Mouse (Mus musculus): ENCODE measurements around the gene Gm45140. TPM values are rescaled to one million over a fixed set of nuclear protein-coding genes. Genes with fewer than 3 reads are reported as not detected.
"Not testable (repeated sequence)": the region's sequence is repeated elsewhere in the genome, so short reads cannot be mapped to it uniquely, and the experiment has no call there.

Gm45140 gene
- polyA plus RNA-seq, 1 experiment from 2014 or later: 1.9 TPM

DNA sequence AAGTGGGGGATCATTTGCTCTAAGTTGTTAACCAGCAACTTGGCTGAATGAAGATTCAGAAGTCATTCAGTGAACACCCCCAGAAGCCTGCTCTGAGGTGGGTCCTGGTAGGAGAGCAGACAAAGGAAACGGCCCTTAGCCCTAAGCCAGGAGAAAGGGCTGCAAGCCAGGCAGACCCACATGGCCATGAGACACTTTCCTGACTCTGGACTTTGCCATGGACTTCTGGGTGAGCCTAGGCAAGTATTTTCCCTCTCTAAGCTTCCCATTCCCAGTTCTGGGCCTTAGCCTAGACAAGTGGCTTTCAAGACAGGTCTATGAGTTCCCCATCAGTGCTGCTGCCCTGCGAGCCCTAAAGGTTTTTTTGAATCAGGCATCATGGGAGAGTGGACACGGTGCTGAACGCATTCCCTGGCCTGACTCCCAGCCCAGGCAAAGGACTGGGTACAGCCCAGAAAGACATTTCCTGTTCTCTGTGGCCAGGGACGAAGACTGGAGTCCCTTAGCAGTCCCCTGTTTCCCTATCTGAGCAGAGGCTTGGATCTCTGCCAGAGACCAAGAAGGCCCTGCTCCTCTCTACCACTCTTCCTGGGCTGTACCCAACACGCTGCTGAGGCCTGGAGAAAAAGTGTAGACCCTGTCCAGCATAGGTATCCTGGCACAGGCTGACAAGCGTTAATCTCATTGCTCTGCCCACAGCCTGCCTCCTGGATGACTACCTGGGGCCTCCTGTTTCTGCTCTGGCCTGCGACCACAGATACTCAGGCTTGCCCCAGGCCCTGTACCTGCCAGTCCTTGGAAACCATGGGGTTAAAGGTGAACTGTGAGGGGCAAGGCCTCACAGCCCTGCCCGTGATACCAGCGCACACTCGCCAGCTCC is 57.1 kb downstream of the Gm45140 start:
- H3K4me1 ChIP-seq (ENCODE audit: control insufficient read depth, insufficient read depth, low read length): no peaks in the 10 kb centered on the region
- WGBS: 78% methylated on average over 11 of the region's 11 CpGs
- no peak overlapping the region for H3K9ac ChIP-seq (replicated peaks; ENCODE audit: low read depth, low read length)
- no peak overlapping the region for H3K4me2 ChIP-seq (ENCODE audit: low read depth, low read length)
- ATAC-seq (ENCODE audit: low read depth): no peak
- no peaks in the 10 kb centered on the region for H3K9me3 ChIP-seq (ENCODE audit: control insufficient read depth, low read length)
- H3K36me3 ChIP-seq (ENCODE audit: control insufficient read depth, insufficient read depth, low read length): no peaks in the 10 kb centered on the region
- no peak overlapping the region for H3K27ac ChIP-seq (ENCODE audit: low read depth, low read length)
- H3K27me3 ChIP-seq (ENCODE audit: control insufficient read depth, insufficient read depth, low read length): no peaks in the 10 kb centered on the region
- H3K4me3 ChIP-seq (ENCODE audit: low read depth, low read length): no peak overlapping the region

DNA sequence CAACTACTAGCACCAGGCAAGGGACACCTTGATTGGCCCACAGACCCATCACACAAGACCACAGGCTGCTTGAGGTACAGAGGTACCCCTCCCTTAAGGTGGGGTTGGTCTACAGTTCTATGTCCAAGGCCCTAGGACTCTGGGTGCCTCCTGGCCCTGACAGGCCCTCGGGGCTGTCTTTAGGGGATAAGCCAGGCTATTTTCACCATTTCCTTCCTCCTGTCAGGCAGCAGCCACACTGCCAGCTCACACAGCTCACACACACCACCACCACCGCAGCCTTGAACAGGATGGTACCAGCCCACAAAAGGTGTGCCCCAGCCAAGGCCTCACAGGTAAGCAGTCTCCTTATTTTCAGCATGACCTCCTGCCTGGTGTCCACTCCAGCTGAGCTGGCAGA is 57.8 kb downstream of the Gm45140 start, which contains the start of gene Gp9:
Gene Gp9 (plus strand): TSS at position 231 of the 400 bp plus-strand sequence.
- Histone ChIP-seq H3K4me2 (ENCODE audit: low read depth, low read length) (no peak within 1 kb of the TSS), H3K4me1 (ENCODE audit: control insufficient read depth, insufficient read depth, low read length) (no peaks in the 10 kb centered on the region), H3K9me3 (ENCODE audit: control insufficient read depth, low read length) (no peaks in the 10 kb centered on the region), H3K4me3 (ENCODE audit: low read depth, low read length) (no peak within 1 kb of the TSS), H3K36me3 (ENCODE audit: control insufficient read depth, insufficient read depth, low read length) (no peaks in the 10 kb centered on the region), H3K27ac (ENCODE audit: low read depth, low read length) (no peak within 1 kb of the TSS), H3K27me3 (ENCODE audit: control insufficient read depth, insufficient read depth, low read length) (no peaks in the 10 kb centered on the region), H3K9ac (replicated peaks; ENCODE audit: low read depth, low read length) (no peak within 1 kb of the TSS)
- WGBS: 87% methylated on average over 2 of the region's 2 CpGs
- no peak for ATAC-seq (ENCODE audit: low read depth)

GRCm38 (mm10) chr6:87776663-87777062 is 58.9 kb downstream of the Gm45140 start:
- no peak overlapping the region for H3K4me3 ChIP-seq (ENCODE audit: low read depth, low read length)
- no peak overlapping the region for H3K9ac ChIP-seq (replicated peaks; ENCODE audit: low read depth, low read length)
- no peaks in the 10 kb centered on the region for H3K9me3 ChIP-seq (ENCODE audit: control insufficient read depth, low read length)
- no peaks in the 10 kb centered on the region for H3K27me3 ChIP-seq (ENCODE audit: control insufficient read depth, insufficient read depth, low read length)
- H3K27ac ChIP-seq (ENCODE audit: low read depth, low read length): no peak overlapping the region
- no peaks in the 10 kb centered on the region for H3K4me1 ChIP-seq (ENCODE audit: control insufficient read depth, insufficient read depth, low read length)
- ATAC-seq (ENCODE audit: low read depth): no peak
- H3K36me3 ChIP-seq (ENCODE audit: control insufficient read depth, insufficient read depth, low read length): no peaks in the 10 kb centered on the region
- WGBS: 67% methylated on average over 1 of the region's 1 CpGs
- H3K4me2 ChIP-seq (ENCODE audit: low read depth, low read length): no peak overlapping the region

GRCm38 (mm10) chr6:87775588-87776245 is 59.9 kb downstream of the Gm45140 start:
- H3K36me3 ChIP-seq (ENCODE audit: control insufficient read depth, insufficient read depth, low read length): no peaks in the 10 kb centered on the region
- H3K9ac ChIP-seq (replicated peaks; ENCODE audit: low read depth, low read length): no peak overlapping the region
- H3K4me1 ChIP-seq (ENCODE audit: control insufficient read depth, insufficient read depth, low read length): no peaks in the 10 kb centered on the region
- H3K4me2 ChIP-seq (ENCODE audit: low read depth, low read length): no peak overlapping the region
- H3K27me3 ChIP-seq (ENCODE audit: control insufficient read depth, insufficient read depth, low read length): no peaks in the 10 kb centered on the region
- H3K4me3 ChIP-seq (ENCODE audit: low read depth, low read length): no peak overlapping the region
- WGBS: 72% methylated on average over 3 of the region's 3 CpGs
- H3K27ac ChIP-seq (ENCODE audit: low read depth, low read length): no peak overlapping the region
- ATAC-seq (ENCODE audit: low read depth): no peak
- no peaks in the 10 kb centered on the region for H3K9me3 ChIP-seq (ENCODE audit: control insufficient read depth, low read length)

GRCm38 (mm10) chr6:87774909-87775308 is 60.7 kb downstream of the Gm45140 start:
- H3K4me1 ChIP-seq (ENCODE audit: control insufficient read depth, insufficient read depth, low read length): no peaks in the 10 kb centered on the region
- no peaks in the 10 kb centered on the region for H3K27me3 ChIP-seq (ENCODE audit: control insufficient read depth, insufficient read depth, low read length)
- H3K9me3 ChIP-seq (ENCODE audit: control insufficient read depth, low read length): no peaks in the 10 kb centered on the region
- H3K9ac ChIP-seq (replicated peaks; ENCODE audit: low read depth, low read length): no peak overlapping the region
- H3K36me3 ChIP-seq (ENCODE audit: control insufficient read depth, insufficient read depth, low read length): no peaks in the 10 kb centered on the region
- no peak overlapping the region for H3K27ac ChIP-seq (ENCODE audit: low read depth, low read length)
- WGBS: 89% methylated on average over 9 of the region's 9 CpGs
- no peak overlapping the region for H3K4me3 ChIP-seq (ENCODE audit: low read depth, low read length)
- ATAC-seq (ENCODE audit: low read depth): no peak
- no peak overlapping the region for H3K4me2 ChIP-seq (ENCODE audit: low read depth, low read length)

DNA sequence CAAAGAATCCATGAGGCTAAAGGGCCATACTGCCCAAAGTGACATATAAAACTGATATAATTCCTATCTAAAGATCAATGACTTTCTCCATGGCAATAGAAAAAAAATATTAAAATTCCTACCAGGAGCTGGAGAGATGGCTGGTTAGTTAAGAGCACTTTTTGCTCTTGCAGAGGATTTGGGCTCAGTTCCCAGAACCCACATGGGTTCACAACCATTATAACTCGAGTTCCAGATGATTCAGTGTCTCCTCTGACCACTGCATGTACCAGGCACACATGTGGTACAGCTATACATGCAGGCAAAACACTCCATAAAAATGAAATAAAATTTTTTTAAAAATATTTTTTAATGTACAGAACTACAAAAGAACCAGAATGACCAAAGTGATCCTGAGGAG is 61.1 kb downstream of the Gm45140 start:
- Histone ChIP-seq H3K4me1 (ENCODE audit: control insufficient read depth, insufficient read depth, low read length) (no peaks in the 10 kb centered on the region), H3K27me3 (ENCODE audit: control insufficient read depth, insufficient read depth, low read length) (no peaks in the 10 kb centered on the region), H3K27ac (ENCODE audit: low read depth, low read length) (no peak overlapping the region), H3K4me3 (ENCODE audit: low read depth, low read length) (no peak overlapping the region), H3K36me3 (ENCODE audit: control insufficient read depth, insufficient read depth, low read length) (no peaks in the 10 kb centered on the region), H3K9me3 (ENCODE audit: control insufficient read depth, low read length) (no peaks in the 10 kb centered on the region), H3K4me2 (ENCODE audit: low read depth, low read length) (no peak overlapping the region), H3K9ac (replicated peaks; ENCODE audit: low read depth, low read length) (no peak overlapping the region)
- 68% methylated on average over 1 of the region's 1 CpGs for WGBS
- no peak for ATAC-seq (ENCODE audit: low read depth)

DNA sequence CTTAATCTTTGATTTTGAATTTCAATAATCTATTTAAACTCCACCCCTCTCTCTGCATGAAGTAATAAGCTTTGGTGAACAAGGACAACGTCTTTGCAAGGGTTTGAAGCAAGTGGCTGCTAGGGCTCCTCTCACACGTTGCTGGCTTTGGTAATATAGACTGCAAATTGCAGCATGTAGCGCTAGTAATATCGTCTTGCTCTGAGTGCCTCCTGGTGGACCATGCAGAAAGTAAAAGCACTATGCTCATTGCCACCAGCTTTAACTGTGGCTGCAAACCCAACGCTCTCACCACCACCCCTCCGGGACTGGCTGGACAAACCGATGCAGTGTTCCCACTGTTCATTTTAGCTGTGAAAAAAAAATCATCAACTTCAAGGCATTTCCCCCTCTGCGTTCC is 65.0 kb downstream of the Gm45140 start:
- WGBS: 56% methylated on average over 8 of the region's 8 CpGs
- Histone ChIP-seq H3K4me2 (ENCODE audit: low read depth, low read length) (no peak overlapping the region), H3K4me3 (ENCODE audit: low read depth, low read length) (no peak overlapping the region), H3K4me1 (ENCODE audit: control insufficient read depth, insufficient read depth, low read length) (no peaks in the 10 kb centered on the region), H3K27me3 (ENCODE audit: control insufficient read depth, insufficient read depth, low read length) (no peaks in the 10 kb centered on the region), H3K27ac (ENCODE audit: low read depth, low read length) (no peak overlapping the region), H3K36me3 (ENCODE audit: control insufficient read depth, insufficient read depth, low read length) (no peaks in the 10 kb centered on the region), H3K9ac (replicated peaks; ENCODE audit: low read depth, low read length) (no peak overlapping the region), H3K9me3 (ENCODE audit: control insufficient read depth, low read length) (no peaks in the 10 kb centered on the region)
- no peak for ATAC-seq (ENCODE audit: low read depth)

GRCm38 (mm10) chr6:87764296-87764695 is 71.3 kb downstream of the Gm45140 start:
- H3K4me1 ChIP-seq (ENCODE audit: control insufficient read depth, insufficient read depth, low read length); H3K4me3 ChIP-seq (ENCODE audit: low read depth, low read length); H3K4me2 ChIP-seq (ENCODE audit: low read depth, low read length); ATAC-seq (ENCODE audit: low read depth); H3K9ac ChIP-seq (replicated peaks; ENCODE audit: low read depth, low read length); H3K36me3 ChIP-seq (ENCODE audit: control insufficient read depth, insufficient read depth, low read length); H3K27ac ChIP-seq (ENCODE audit: low read depth, low read length); H3K27me3 ChIP-seq (ENCODE audit: control insufficient read depth, insufficient read depth, low read length); H3K9me3 ChIP-seq (ENCODE audit: control insufficient read depth, low read length): not testable (repeated sequence)
- 91% methylated on average over 2 of the region's 2 CpGs for WGBS
